Mouse (Mus musculus) embryonic facial prominence, embryonic 10.5 days (tissue): Measurements from ENCODE around the gene Alb. TPM values are rescaled to one million over a fixed set of nuclear protein-coding genes. Genes with fewer than 3 reads are reported as not detected.

Experiments
- DNase-seq: peaks from one replicate; pipeline ENCODE4 v3.0.0-alpha.2; 2017; ENCODE audit warnings: low spot score
- H3K27ac ChIP-seq: fragments of 300-500 bp; sonication (generic); replicated peaks from 2 replicates; pipeline ENCODE4 v1.5.1; 2016; ENCODE audit warnings: mild to moderate bottlenecking
- H3K27me3 ChIP-seq: fragments of 300-500 bp; sonication (generic); replicated peaks from 2 replicates; pipeline ENCODE4 v1.6.1; 2016; ENCODE audit warnings: low read depth, mild to moderate bottlenecking; ENCODE audit not compliant: poor library complexity, severe bottlenecking
- H3K36me3 ChIP-seq: fragments of 300-500 bp; sonication (generic); replicated peaks from 2 replicates; pipeline ENCODE4 v1.6.1; 2016; ENCODE audit warnings: mild to moderate bottlenecking, moderate library complexity
- H3K4me1 ChIP-seq: fragments of 300-500 bp; sonication (generic); 2 replicates; pipeline ENCODE4 v1.6.1; 2016
- H3K4me3 ChIP-seq: fragments of 300-500 bp; sonication (generic); 2 replicates; pipeline ENCODE4 v1.5.1; 2016; ENCODE audit warnings: mild to moderate bottlenecking, moderate library complexity
- H3K9me3 ChIP-seq: fragments of 300-500 bp; sonication (generic); 2 replicates; pipeline ENCODE4 v1.6.1; 2016; ENCODE audit warnings: mild to moderate bottlenecking
- WGBS: fragments of 180-500 bp; shearing (Covaris S2); methylation state at CpG from one replicate; pipeline ENCODE4 v1.1.7; 2016; 5-methylcytosine and 5-hydroxymethylcytosine counted together
- polyA plus RNA-seq: library from polyadenylated mRNA; unstranded; fragments of >200 nt; fragmentation: Nextera tagmentation; extraction: Ambion mirVana; gene quantifications from 2 replicates; pipeline ENCODE4 v1.2.1, GENCODE M21; 2016

The Alb gene
- polyA plus RNA-seq = not detected in 2 replicates

DNA sequence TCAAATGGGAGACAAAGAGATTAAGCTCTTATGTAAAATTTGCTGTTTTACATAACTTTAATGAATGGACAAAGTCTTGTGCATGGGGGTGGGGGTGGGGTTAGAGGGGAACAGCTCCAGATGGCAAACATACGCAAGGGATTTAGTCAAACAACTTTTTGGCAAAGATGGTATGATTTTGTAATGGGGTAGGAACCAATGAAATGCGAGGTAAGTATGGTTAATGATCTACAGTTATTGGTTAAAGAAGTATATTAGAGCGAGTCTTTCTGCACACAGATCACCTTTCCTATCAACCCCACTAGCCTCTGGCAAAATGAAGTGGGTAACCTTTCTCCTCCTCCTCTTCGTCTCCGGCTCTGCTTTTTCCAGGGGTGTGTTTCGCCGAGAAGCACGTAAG, at the start of gene Alb:
Alb (plus strand) TSS at position 279 of the 400 bp plus-strand sequence.
- H3K4me3 ChIP-seq = no peak within 1 kb of the TSS
- no peak for DNase-seq
- H3K9me3 ChIP-seq = no peaks in the 10 kb centered on the region
- 91% methylated on average over 8 of the region's 8 CpGs for WGBS
- no peaks in the 10 kb centered on the region for H3K4me1 ChIP-seq
- no peak within 1 kb of the TSS for H3K27ac ChIP-seq
- no peaks in the 10 kb centered on the region for H3K27me3 ChIP-seq
- no peaks in the 10 kb centered on the region for H3K36me3 ChIP-seq

- Histone ChIP-seq H3K27ac (no peak overlapping the region), H3K4me1 (0 out of 2 replicates have a peak, but pooled peaks cover 2% of the 10 kb centered on the region), H3K27me3 (no peaks in the 10 kb centered on the region), H3K9me3 (no peaks in the 10 kb centered on the region), H3K4me3 (no peak overlapping the region), H3K36me3 (no peaks in the 10 kb centered on the region)
- no peak for DNase-seq
- 83% methylated on average over 8 of the region's 8 CpGs for WGBS
These were observed 46.4 kb upstream of the Alb start for GRCm38 (mm10) chr5:90414142-90414924.

- no peaks in the 10 kb centered on the region for H3K27me3 ChIP-seq
- H3K9me3 ChIP-seq = no peaks in the 10 kb centered on the region
- 71% methylated on average over 6 of the region's 6 CpGs for WGBS
These were observed 45.8 kb upstream of the Alb start for GRCm38 (mm10) chr5:90414925-90415295.

GRCm38 (mm10) chr5:90424625-90425024, 36.1 kb upstream of the Alb start:
- 87% methylated on average over 5 of the region's 5 CpGs for WGBS
- H3K36me3 ChIP-seq = no peaks in the 10 kb centered on the region
- no peaks in the 10 kb centered on the region for H3K27me3 ChIP-seq
- no peaks in the 10 kb centered on the region for H3K9me3 ChIP-seq
- H3K27ac ChIP-seq = no peak overlapping the region
- H3K4me1 ChIP-seq = no peaks in the 10 kb centered on the region
- H3K4me3 ChIP-seq = no peak overlapping the region
- DNase-seq = no peak

More at GRCm38 (mm10) chr5:90414925-90415295, 45.8 kb upstream of the Alb start:
- DNase-seq = no peak
- H3K36me3 ChIP-seq = no peaks in the 10 kb centered on the region
- 0 out of 2 replicates have a peak, but pooled peaks cover 2% of the 10 kb centered on the region for H3K4me1 ChIP-seq
- H3K27ac ChIP-seq = no peak overlapping the region
- no peak overlapping the region for H3K4me3 ChIP-seq

DNA sequence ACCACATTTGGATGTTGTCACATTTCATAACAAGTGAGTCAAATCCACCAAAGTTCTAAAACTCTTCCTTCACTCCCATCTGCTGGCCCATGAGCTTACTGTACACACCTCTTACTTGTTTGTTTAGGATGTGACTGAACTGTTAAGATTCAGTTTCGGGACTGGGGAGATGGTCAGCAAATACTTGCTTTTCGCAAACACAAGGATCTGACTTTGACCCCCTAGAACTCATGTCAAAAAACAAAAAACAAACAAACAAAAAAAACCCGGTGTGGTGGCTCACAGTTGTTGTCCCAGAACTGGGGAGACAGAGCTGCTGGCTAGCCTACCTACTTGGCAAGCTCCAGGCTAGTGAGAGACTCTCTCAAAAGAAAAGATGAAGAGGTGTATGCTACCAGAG, 35.5 kb upstream of the Alb start:
- H3K4me3 ChIP-seq = no peak overlapping the region
- no peaks in the 10 kb centered on the region for H3K27me3 ChIP-seq
- WGBS = 82% methylated on average over 3 of the region's 3 CpGs
- H3K27ac ChIP-seq = no peak overlapping the region
- no peaks in the 10 kb centered on the region for H3K9me3 ChIP-seq
- no peaks in the 10 kb centered on the region for H3K4me1 ChIP-seq
- DNase-seq = no peak
- H3K36me3 ChIP-seq = no peaks in the 10 kb centered on the region

DNA sequence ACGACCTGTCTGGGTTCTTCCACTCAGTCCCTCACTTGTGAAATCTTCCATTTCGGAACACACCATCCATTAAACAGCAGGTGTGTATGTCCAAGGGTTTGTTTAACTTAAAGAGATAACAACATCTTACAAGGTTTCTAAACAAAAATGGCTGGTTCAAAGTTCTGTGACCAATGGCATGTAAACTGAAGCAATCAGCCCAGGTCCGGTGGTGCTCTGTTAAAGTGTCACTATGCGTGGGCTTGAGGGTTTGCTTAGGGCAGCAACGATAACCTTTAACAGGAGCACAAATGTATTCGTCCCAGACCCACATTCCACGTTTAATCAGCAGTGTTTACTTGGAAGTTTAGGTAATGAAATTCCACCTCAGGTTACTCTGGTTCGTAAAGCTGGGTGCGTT, 29.6 kb upstream of the Alb start:
- Histone ChIP-seq H3K27me3 (no peaks in the 10 kb centered on the region), H3K9me3 (no peaks in the 10 kb centered on the region), H3K27ac (no peak overlapping the region), H3K4me3 (no peak overlapping the region), H3K4me1 (no peaks in the 10 kb centered on the region), H3K36me3 (no peaks in the 10 kb centered on the region)
- WGBS = 83% methylated on average over 9 of the region's 9 CpGs
- no peak for DNase-seq

- Histone ChIP-seq H3K27ac (no peak overlapping the region), H3K9me3 (no peaks in the 10 kb centered on the region), H3K4me1 (no peaks in the 10 kb centered on the region), H3K36me3 (no peaks in the 10 kb centered on the region), H3K4me3 (no peak overlapping the region), H3K27me3 (no peaks in the 10 kb centered on the region)
- no peak for DNase-seq
- 81% methylated on average over 4 of the region's 4 CpGs for WGBS
These were observed 21.5 kb upstream of the Alb start for GRCm38 (mm10) chr5:90439157-90439556.

GRCm38 (mm10) chr5:90447577-90447976, 13.1 kb upstream of the Alb start:
- H3K4me3 ChIP-seq = no peak overlapping the region
- no peak overlapping the region for H3K27ac ChIP-seq
- no peaks in the 10 kb centered on the region for H3K9me3 ChIP-seq
- whole genome bisulfite sequencing = 88% methylated on average over 3 of the region's 3 CpGs
- no peaks in the 10 kb centered on the region for H3K27me3 ChIP-seq
- H3K36me3 ChIP-seq = no peaks in the 10 kb centered on the region
- H3K4me1 ChIP-seq = no peaks in the 10 kb centered on the region
- no peak for DNase-seq

GRCm38 (mm10) chr5:90449961-90450360, 10.7 kb upstream of the Alb start:
- Histone ChIP-seq H3K9me3 (no peaks in the 10 kb centered on the region), H3K4me3 (no peak overlapping the region), H3K36me3 (no peaks in the 10 kb centered on the region), H3K4me1 (no peaks in the 10 kb centered on the region), H3K27me3 (no peaks in the 10 kb centered on the region), H3K27ac (no peak overlapping the region)
- WGBS = 87% methylated on average over 5 of the region's 5 CpGs
- DNase-seq = no peak

- H3K27me3 ChIP-seq = no peaks in the 10 kb centered on the region
- WGBS = 80% methylated on average over 4 of the region's 4 CpGs
- no peak overlapping the region for H3K4me3 ChIP-seq
These were observed 8.0 kb upstream of the Alb start for GRCm38 (mm10) chr5:90452711-90453110.

DNA sequence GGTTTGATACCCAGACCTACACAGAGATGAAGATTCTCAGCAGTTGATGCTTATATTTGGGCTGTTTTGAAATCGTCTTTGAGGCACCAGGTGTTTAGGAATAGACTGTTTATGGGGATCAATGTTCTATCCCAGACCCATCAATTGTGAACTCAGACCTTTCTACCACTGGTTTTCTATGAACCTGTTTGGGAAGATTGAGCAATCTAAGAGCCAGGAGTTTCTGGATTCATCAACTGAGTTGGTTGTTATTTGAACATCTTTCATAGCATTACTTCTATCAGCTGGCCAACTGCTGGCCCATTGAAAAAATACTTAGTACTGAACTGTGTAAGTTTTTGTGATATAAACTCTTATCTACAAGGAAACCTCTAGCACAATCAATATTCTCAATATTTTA, 3.5 kb upstream of the Alb start:
- H3K36me3 ChIP-seq = no peaks in the 10 kb centered on the region
- H3K9me3 ChIP-seq = no peaks in the 10 kb centered on the region
- DNase-seq = no peak
- H3K4me3 ChIP-seq = no peak overlapping the region
- no peak overlapping the region for H3K27ac ChIP-seq
- no peaks in the 10 kb centered on the region for H3K4me1 ChIP-seq
- 88% methylated on average over 1 of the region's 1 CpGs for WGBS
- no peaks in the 10 kb centered on the region for H3K27me3 ChIP-seq

More at GRCm38 (mm10) chr5:90452711-90453110, 8.0 kb upstream of the Alb start:
- Histone ChIP-seq H3K9me3 (no peaks in the 10 kb centered on the region), H3K36me3 (no peaks in the 10 kb centered on the region), H3K27ac (no peak overlapping the region), H3K4me1 (no peaks in the 10 kb centered on the region)
- no peak for DNase-seq

DNA sequence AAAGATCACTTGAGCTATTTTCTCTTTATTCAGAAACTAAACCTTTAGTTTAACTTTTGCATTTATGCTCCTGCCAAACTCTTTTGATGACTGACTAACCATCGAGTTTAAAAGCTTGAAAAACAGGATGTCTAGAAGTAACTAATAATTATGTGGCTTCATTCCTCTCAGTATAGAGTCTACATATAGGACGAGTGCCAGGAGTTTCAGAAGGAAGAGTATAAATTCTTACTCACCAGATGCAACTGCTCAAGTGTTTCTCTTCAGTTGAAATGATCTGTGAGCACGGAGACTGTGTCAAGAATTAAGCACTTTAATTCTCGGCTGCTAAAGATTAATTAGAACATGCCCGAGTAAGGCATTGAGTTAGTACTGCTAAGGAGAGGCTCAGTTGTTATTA, 2.0 kb upstream of the Alb start:
- H3K4me3 ChIP-seq = no peak overlapping the region
- 83% methylated on average over 5 of the region's 5 CpGs for WGBS
- H3K27ac ChIP-seq = no peak overlapping the region
- no peak for DNase-seq
- no peaks in the 10 kb centered on the region for H3K36me3 ChIP-seq
- H3K27me3 ChIP-seq = no peaks in the 10 kb centered on the region
- no peaks in the 10 kb centered on the region for H3K9me3 ChIP-seq
- H3K4me1 ChIP-seq = no peaks in the 10 kb centered on the region

DNA sequence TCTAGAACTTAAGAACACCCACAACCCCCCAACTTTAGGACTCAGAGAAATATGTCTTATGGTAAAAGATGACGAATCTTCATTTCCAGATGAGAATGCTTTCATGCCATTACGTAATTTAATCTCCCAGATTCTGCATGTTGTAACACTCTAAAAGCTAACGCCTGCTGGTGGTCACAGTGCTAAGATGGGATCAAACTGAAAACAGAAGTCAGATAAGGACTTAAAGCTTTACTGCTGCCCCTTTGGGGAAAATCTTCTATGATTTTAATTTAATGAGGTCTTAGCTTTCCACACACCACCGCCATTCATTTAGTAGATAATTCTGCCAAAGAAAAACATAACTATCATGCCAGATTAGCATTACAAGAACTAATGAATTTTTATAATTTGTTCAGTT, 6.1 kb downstream of the Alb start:
- no peak overlapping the region for H3K4me3 ChIP-seq
- WGBS = 65% methylated on average over 4 of the region's 4 CpGs
- no peak for DNase-seq
- H3K27ac ChIP-seq = no peak overlapping the region
- peaks cover 11% of the 10 kb centered on the region for H3K4me1 ChIP-seq
- no peaks in the 10 kb centered on the region for H3K27me3 ChIP-seq
- H3K36me3 ChIP-seq = no peaks in the 10 kb centered on the region
- no peaks in the 10 kb centered on the region for H3K9me3 ChIP-seq
